Mouse (Mus musculus): Measurements from ENCODE around the gene Tbx18. TPM values are rescaled to one million over a fixed set of nuclear protein-coding genes. Genes with fewer than 3 reads are reported as not detected.

Tbx18 gene
- total RNA-seq (2014; fragmentation: Nextera tagmentation) (not detected in 2 replicates), total RNA-seq (2017) (not detected in 2 replicates)

DNA sequence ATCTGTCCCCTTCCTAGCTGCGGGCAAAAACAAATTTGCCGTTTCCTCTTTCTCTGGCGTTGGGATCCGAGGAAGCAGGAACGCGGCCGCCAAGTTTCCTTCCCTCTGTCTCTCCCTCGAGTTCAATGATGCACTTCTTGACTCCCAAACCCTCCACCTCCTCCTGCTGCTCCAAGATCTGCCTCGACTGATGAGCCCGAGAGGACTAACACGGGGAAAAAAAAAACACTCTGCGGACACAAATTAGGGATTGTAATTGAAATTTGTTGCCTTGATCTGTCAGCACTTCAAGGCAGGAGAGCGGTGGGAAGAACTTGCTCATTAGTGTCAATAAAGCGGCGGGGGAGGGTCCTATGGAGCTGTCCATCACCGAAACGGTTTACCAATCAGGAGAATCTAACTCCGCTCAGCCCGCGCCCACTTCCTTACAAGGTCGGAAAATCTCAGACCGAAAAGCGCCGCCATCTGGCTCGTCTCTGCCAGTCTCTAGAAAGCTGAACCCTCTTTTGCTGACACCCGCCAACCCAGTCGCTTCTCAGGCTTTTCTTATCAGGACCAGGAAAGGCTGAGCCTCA lies at the start of gene Tbx18:
Tbx18 (minus strand) TSS at position 300 of the 575 bp plus-strand sequence.
- ATAC-seq (replicated peaks; ENCODE audit: poor library complexity, severe bottlenecking): peak; percentile 58

GRCm38 (mm10) chr9:87773951-87774350 lies 42.9 kb upstream of the Tbx18 start:
- no peak for ATAC-seq (replicated peaks; ENCODE audit: poor library complexity, severe bottlenecking)

GRCm38 (mm10) chr9:87755621-87756020 lies 24.6 kb upstream of the Tbx18 start:
- no peak for ATAC-seq (replicated peaks; ENCODE audit: poor library complexity, severe bottlenecking)

DNA sequence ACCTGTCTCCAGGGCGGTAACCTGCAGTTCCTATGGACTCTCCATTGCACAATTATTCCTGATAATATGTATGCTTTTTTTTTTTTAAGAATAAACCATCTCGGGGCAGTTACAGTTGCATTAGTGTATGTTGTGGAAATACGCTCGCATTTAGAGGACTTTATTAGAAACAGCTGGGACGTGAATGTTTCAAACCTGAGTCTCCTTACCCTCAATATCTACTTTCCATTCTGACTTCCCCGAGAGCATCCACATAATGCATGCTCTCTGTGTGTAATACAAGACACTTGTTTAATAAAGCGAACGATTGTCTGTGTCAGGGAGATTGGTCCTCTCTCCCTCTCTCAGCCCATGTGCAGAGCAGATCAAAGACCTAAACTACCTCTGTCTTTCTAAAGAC lies 10.5 kb upstream of the Tbx18 start:
- no peak for ATAC-seq (replicated peaks; ENCODE audit: poor library complexity, severe bottlenecking)

DNA sequence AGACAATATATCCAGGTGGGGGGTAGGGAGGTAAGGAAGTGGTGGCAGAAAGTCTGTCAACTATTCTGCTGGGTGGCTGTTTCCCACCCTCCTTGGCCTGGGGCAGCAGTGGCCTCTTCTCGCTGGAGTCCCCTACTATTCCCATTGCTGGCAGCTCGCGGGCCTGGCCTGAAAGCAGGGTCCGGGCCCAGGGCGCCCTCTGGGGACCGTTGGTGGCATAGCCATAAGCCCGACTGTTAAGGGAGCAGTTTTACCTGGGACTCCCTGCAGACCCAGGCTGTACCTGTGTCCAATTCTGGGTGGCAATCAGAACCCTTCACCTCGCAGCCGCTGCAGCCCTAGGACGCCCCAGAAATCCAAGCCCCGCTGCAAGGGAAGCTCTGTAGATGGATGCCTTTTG lies 9.6 kb upstream of the Tbx18 start:
- ATAC-seq (replicated peaks; ENCODE audit: poor library complexity, severe bottlenecking): peak; percentile 81

- 0 out of 2 replicates have a peak, but pooled peaks have one; percentile 20 for ATAC-seq (replicated peaks; ENCODE audit: poor library complexity, severe bottlenecking)
Observed at GRCm38 (mm10) chr9:87740241-87740645, 9.2 kb upstream of the Tbx18 start.

DNA sequence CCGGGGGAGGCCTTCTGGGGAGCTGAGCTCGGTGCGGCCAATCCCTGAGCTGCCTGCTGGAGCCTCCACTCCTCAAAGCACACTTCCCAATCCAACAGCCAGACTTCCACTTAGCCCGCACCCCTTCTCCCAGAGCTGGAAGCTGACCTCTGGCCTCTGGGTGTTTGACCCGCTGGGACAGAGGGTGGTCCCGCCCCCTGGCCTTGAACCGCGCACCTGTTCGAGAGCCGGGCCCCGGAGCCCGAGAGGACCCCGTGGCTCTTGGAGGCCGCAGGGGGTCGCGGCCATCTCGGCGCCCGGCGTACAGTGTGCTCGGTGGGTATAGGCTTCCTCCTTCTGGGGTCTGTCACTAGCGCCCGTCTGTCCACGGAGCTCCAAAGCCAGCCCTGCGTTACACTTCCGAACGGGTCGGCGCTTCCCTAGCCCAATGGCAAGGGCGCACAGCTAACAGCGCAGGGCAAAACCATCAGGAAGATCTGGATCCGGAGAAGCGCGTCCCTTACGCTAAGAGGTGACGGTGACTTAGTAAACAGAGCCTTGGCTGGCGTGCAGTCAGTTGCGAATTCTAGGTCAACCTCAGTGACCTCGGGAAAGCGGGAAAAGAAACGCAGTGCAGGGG lies 8.6 kb upstream of the Tbx18 start:
- ATAC-seq (replicated peaks; ENCODE audit: poor library complexity, severe bottlenecking): peak; percentile 43

DNA sequence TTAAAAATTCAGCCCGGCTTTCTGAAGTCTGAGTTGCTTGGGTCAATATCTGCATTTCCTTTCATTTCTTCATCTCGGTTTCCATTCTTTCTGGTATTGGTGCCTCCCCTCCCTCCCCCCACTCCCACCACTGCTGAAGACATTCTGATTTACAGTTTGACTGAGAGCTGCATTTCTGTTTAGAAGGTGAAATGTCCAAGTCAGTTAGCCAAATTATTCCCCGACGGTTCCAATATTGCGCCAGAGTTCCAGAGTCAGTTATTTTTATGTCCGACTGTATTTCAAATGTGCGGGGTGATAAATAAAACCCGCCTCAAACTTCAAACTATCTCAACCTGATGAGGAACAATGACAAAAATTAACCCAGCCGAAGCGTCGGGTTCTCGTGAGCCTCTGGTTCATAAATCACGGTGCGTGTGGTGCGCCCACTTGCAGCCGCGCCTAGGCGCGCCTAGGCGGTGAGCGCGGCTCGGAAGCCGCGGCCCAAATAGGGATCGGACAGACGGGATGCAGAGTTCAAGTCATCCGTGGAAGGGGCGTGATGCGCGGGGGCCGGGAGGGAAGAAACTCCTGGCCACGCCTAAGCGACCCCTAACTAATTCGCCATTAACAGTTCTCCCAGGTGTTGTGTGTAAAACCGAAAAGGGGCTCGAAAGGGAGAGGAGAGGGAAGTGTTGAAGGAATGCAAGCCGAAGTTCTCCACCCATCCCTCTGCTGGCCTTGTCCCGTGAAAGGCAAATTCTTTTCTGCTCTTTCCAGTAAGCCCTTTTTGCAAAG lies 7.9 kb upstream of the Tbx18 start:
- ATAC-seq (replicated peaks; ENCODE audit: poor library complexity, severe bottlenecking): no peak

DNA sequence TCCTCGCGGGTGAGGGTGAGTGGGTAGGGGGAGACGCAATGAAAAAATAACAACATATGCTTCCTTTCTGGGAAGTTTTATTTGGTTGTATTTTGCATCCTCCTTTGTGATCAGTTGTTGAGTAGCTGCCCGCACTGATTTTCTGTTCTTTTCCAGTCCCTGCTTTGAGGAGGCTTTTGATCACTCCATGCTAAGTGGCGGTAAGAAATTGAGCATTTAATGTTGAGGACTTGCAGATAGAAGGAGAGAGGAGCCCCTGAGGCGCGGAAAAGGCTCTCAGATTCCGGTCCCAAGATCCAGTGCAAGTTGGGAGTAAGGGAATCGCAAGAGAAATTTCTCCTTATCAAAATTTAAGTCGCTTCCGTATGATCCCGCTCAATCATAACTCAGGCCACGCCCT lies 7.1 kb upstream of the Tbx18 start:
- no peak for ATAC-seq (replicated peaks; ENCODE audit: poor library complexity, severe bottlenecking)

- no peak for ATAC-seq (replicated peaks; ENCODE audit: poor library complexity, severe bottlenecking)
Observed at GRCm38 (mm10) chr9:87737271-87737670, 6.2 kb upstream of the Tbx18 start.

GRCm38 (mm10) chr9:87735046-87735445 lies 4.0 kb upstream of the Tbx18 start:
- no peak for ATAC-seq (replicated peaks; ENCODE audit: poor library complexity, severe bottlenecking)

DNA sequence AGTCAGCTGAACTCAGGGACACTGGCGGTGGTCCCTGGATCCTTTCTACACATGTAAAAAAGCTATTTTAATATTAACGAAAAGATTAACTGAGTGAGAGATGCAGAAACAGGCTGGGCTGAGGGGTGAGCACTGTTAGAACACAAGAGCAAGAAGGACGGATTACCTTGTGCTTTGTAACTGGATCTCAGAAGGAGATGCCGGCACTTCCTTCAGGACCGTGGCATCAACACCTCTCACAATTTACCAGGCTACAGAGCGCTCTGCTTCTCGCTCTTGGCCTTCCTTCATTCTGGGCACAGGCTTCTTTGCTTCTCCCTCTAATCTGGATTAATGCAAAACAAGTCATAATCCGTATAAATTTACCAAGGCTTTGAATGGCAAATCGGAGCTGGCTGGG lies 3.6 kb upstream of the Tbx18 start:
- ATAC-seq (replicated peaks; ENCODE audit: poor library complexity, severe bottlenecking): no peak

DNA sequence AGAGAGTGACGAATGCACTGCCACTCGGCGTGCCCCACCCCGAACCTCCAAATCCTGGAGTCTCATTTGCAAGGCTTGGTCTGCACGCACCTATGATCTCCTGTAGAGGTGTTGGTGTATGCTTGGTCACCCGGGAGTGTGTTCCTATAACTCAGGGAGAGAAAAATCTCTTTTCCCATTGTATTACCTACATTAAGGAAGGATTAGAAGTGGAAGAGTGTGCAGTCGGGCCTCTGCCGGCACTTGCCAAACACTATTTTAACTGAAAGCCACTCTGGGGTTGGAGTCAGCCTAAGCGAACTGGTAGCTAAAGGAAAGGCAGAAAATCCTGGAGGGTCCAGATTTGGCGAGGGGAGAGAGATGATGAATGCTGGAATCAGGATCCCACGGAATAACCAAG lies 2.7 kb upstream of the Tbx18 start:
- no peak for ATAC-seq (replicated peaks; ENCODE audit: poor library complexity, severe bottlenecking)

- ATAC-seq (replicated peaks; ENCODE audit: poor library complexity, severe bottlenecking): no peak
Observed at GRCm38 (mm10) chr9:87733236-87733630, 2.2 kb upstream of the Tbx18 start.

- ATAC-seq (replicated peaks; ENCODE audit: poor library complexity, severe bottlenecking): no peak
Observed at GRCm38 (mm10) chr9:87732416-87733235, 1.6 kb upstream of the Tbx18 start.

- ATAC-seq (replicated peaks; ENCODE audit: poor library complexity, severe bottlenecking): peak; percentile 21
Observed at GRCm38 (mm10) chr9:87730271-87730960, 644 bp downstream of the Tbx18 start.

DNA sequence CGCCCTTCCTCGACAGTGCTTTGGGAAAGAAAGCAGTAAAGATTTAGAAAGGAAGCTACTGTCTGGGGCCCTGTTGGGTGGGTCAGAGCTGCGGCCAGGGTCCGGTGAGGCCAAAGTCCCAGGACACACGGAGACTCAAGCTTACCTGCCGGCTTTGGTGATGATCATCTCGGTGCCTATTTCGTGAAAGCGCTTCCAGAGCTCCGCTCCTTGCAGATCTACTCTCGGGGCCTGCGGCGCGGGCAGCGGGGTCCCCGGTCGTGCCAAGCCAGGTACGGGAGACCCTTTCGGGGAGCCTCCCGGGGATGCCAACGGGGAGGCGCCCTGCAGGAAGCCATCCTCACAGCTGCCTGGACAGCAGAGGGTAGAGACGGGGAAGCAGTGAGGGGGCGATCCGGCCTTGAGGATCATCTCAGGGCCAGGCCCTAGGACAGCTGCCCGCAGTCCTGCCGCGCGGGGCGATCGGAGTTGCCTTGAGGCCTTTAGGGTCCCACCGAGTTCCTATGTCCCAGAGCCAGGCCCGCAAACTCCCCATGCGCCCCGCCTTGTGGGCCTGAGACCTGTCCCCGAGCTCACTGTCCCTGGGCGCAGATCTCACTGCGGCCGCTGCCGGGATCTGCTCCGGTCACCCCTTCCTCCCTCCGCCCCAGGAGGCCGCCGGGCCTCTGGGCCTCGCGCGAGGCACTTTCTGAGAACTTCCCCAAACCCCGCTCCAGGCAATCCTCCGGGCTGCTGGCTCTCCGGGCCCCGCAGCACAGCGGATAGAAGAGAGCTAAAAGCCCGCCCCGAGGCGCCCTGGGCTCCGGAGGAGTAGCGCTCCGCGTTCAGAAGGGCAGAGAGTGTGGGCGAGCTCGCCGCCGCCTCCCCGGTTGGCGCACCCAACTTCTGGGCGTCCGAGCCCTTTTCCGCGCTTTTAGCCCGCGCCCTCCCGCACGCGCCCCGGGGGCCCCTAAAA lies 1.5 kb downstream of the Tbx18 start:
- peak; percentile 61 for ATAC-seq (replicated peaks; ENCODE audit: poor library complexity, severe bottlenecking)

- no peak for ATAC-seq (replicated peaks; ENCODE audit: poor library complexity, severe bottlenecking)
Observed at GRCm38 (mm10) chr9:87728107-87728506, 3.0 kb downstream of the Tbx18 start.
